Mouse (Mus musculus) stomach, embryonic 15.5 days (tissue): Measurements from ENCODE around the gene Lnx2. TPM values are rescaled to one million over a fixed set of nuclear protein-coding genes. Genes with fewer than 3 reads are reported as not detected.

Source experiments
- ATAC-seq: fragments of 200-750 bp; cut with Nextera tagmentation; 2 replicates; pipeline ENCODE4 v1.8.0; 2017; ENCODE audit warnings: low read depth, moderate number of reproducible peaks, moderate TSS enrichment; ENCODE audit not compliant: insufficient read depth, low FRiP score
- H3K27ac ChIP-seq: fragments of 300-500 bp; sonication (generic); 2 replicates; pipeline ENCODE4 v1.5.1; 2015; ENCODE audit warnings: mild to moderate bottlenecking, inconsistent platforms
- H3K27me3 ChIP-seq: fragments of 300-500 bp; sonication (generic); replicated peaks from 2 replicates; pipeline ENCODE4 v1.6.1; 2015; ENCODE audit warnings: inconsistent platforms
- H3K36me3 ChIP-seq: fragments of 300-500 bp; sonication (generic); 2 replicates; pipeline ENCODE4 v1.6.1; 2015; ENCODE audit warnings: inconsistent platforms
- H3K4me1 ChIP-seq: fragments of 300-500 bp; sonication (generic); 2 replicates; pipeline ENCODE4 v1.6.1; 2015; ENCODE audit warnings: inconsistent platforms
- H3K4me2 ChIP-seq: fragments of 300-500 bp; sonication (generic); 2 replicates; pipeline ENCODE4 v1.6.1; 2015; ENCODE audit warnings: mild to moderate bottlenecking, inconsistent platforms
- H3K4me3 ChIP-seq: fragments of 300-500 bp; sonication (generic); replicated peaks from 2 replicates; pipeline ENCODE4 v1.5.1; 2015; ENCODE audit warnings: inconsistent platforms
- H3K9ac ChIP-seq: fragments of 300-500 bp; sonication (generic); 2 replicates; pipeline ENCODE4 v1.6.1; 2015; ENCODE audit warnings: inconsistent platforms
- H3K9me3 ChIP-seq: fragments of 300-500 bp; sonication (generic); 2 replicates; pipeline ENCODE4 v1.6.1; 2016; ENCODE audit warnings: inconsistent platforms
- WGBS: fragments of 180-500 bp; shearing (Covaris S2); methylation state at CpG from one replicate; pipeline ENCODE4 v1.1.7; 2015; 5-methylcytosine and 5-hydroxymethylcytosine counted together
- polyA plus RNA-seq: library from polyadenylated mRNA; unstranded; fragments of >200 nt; fragmentation: Nextera tagmentation; extraction: Ambion mirVana; gene quantifications from 2 replicates; pipeline ENCODE4 v1.2.1, GENCODE M21; 2015

The Lnx2 gene
- polyA plus RNA-seq, 1 experiment from 2014 or later = 16.3 TPM

DNA sequence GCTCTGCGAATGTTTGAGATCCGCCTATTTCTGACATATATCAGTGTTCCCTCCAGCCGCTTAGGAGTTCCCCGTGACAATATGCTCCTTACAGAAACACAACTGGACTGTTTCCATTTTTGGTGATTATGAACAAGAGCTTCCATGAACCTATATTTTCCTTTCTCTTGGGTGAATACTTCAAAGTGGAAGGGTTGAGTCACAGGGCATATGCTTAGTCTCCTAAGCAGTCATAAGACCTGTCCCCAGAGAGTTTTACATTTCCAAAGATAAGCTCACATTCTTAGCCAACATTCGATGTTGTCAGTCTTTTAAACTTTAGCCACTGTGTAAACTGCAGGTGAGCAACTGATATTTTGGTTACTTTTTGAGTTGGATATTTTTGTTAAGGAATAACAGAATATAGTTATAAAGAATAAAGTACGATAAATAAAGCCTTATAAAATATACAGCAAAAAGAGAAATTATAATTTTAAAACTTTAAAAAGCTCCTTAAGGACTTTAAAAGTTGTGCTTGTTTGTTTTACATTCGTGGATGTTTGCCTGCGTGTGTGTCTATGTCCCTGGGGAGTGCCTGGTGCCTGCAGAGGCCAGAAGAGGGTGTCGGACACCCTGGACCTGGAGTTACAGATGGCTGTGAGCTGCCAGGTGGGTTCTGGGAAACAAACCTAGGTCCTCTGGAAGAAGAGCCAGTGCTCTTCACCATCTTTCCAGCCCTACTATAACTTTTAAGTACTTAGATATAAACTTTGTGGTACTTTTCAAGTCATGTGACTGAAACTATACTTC, 18.6 kb downstream of the Lnx2 start:
- ATAC-seq = peak; percentile 59
- 63% methylated on average over 9 of the region's 9 CpGs for WGBS
- no peak overlapping the region for H3K9ac ChIP-seq
- no peaks in the 10 kb centered on the region for H3K9me3 ChIP-seq
- H3K36me3 ChIP-seq = no peaks in the 10 kb centered on the region
- H3K27ac ChIP-seq = peak overlapping the region; percentile 71; the same call in 1 of the 2 replicates
- no peak overlapping the region for H3K4me3 ChIP-seq
- H3K4me1 ChIP-seq = peaks cover 9% of the 10 kb centered on the region; the same call in 1 of the 2 replicates
- no peaks in the 10 kb centered on the region for H3K27me3 ChIP-seq
- H3K4me2 ChIP-seq = no peak overlapping the region

DNA sequence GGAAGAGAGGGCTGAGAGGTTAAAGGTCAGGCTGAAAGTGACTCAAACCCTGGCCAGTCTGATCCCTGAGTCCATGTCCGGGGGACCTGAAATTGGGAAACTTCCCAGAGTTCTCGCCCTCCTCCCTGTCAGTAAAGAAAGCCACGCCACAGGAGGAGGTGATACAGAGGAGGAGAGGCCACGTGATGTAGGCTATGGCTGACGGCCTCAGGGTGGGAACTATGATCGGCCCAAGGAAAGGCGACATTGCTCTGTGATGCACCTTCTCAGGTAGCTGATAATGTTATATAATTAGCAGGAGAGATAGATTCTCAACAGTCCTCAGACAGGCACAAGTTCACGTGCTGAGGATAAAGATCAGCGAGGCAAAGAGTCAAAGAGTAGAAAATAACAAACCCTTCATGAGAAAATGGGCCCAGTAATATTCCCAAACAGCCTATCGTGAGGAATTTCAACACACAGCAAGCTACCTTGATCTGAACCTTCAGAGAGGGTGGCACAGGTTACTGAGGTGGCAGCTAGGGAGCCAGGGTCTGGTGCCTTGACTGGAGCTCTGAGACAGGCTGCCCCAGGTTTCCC, 19.6 kb downstream of the Lnx2 start:
- H3K4me2 ChIP-seq = no peak overlapping the region
- H3K4me3 ChIP-seq = no peak overlapping the region
- H3K9me3 ChIP-seq = no peaks in the 10 kb centered on the region
- no peak for ATAC-seq
- H3K9ac ChIP-seq = no peak overlapping the region
- peaks cover 9% of the 10 kb centered on the region; the same call in 1 of the 2 replicates for H3K4me1 ChIP-seq
- H3K27me3 ChIP-seq = no peaks in the 10 kb centered on the region
- 80% methylated on average over 10 of the region's 10 CpGs for WGBS
- peak overlapping the region; percentile 71 for H3K27ac ChIP-seq
- H3K36me3 ChIP-seq = no peaks in the 10 kb centered on the region

DNA sequence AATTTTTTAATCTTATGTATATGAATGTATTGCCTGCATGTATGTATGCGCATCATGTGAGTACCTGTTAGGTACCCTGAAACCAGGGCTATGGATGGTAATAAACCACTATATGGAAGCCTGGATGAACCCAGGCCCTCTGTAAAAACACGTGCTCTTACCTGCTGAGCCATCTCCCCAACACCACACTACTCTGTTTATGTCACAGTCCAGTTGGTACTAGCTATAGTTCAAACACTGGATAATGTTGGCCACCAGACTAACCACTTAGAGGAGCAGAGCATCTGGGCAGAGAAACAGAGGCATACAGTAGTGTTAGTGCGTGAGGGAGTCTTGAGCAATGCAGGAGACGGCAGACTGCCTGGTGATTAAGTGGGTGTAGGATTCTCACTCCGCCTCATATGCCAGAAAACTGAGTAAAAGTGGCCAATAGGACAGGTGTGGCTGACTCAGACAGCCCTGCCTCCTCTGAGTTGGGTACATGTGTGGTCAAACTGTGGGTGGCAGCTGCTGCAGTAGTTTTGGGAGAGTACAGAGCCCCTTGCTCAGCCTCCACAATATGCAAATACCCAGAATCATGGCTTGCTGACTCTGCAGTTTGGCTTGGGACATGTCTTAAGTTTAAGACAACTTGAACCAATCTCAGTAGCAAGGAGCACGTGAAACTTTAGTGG, 20.7 kb downstream of the Lnx2 start:
- Histone ChIP-seq H3K9me3 (no peaks in the 10 kb centered on the region), H3K27me3 (no peaks in the 10 kb centered on the region), H3K9ac (no peak overlapping the region), H3K4me2 (no peak overlapping the region), H3K4me1 (peaks cover 9% of the 10 kb centered on the region; the same call in 1 of the 2 replicates), H3K36me3 (no peaks in the 10 kb centered on the region), H3K4me3 (no peak overlapping the region), H3K27ac (peak overlapping the region; percentile 26; the same call in 1 of the 2 replicates)
- 76% methylated on average over 6 of the region's 6 CpGs for WGBS
- ATAC-seq = no peak; the same call in 1 of the 2 replicates

DNA sequence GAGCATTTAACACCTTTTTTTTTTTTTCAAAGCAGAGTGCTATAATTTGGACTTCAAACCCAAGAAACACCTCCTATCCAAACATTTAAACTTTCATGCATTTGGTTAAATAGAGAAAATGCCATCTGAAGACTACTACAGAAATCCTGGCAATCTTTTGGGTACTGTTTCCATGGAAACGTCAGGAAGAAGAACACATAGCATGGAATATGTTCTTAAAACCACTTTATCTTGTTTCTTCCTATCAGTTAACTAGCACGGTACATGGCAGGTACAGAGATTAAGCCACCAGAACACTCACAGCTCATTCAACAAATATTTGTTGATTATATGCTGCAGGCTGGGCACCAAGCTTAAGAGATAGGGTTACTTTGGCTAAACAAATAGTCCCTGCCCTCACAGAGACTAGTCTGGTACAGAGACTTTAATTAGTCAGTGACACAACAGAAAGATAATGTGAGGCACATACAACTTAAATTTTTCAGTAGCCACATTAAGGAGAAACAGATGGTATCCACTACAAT, 21.6 kb downstream of the Lnx2 start:
- H3K9ac ChIP-seq = no peak overlapping the region
- H3K27me3 ChIP-seq = no peaks in the 10 kb centered on the region
- ATAC-seq = peak; percentile 44; the same call in 1 of the 2 replicates
- no peaks in the 10 kb centered on the region for H3K36me3 ChIP-seq
- H3K27ac ChIP-seq = no peak overlapping the region
- 64% methylated on average over 2 of the region's 2 CpGs for WGBS
- H3K9me3 ChIP-seq = no peaks in the 10 kb centered on the region
- H3K4me2 ChIP-seq = no peak overlapping the region
- H3K4me1 ChIP-seq = peaks cover 9% of the 10 kb centered on the region; the same call in 1 of the 2 replicates
- no peak overlapping the region for H3K4me3 ChIP-seq

GRCm38 (mm10) chr5:147054328-147054727, 22.1 kb downstream of the Lnx2 start:
- no peaks in the 10 kb centered on the region for H3K36me3 ChIP-seq
- H3K27ac ChIP-seq = no peak overlapping the region
- H3K4me1 ChIP-seq = peaks cover 9% of the 10 kb centered on the region; the same call in 1 of the 2 replicates
- no peak overlapping the region for H3K9ac ChIP-seq
- H3K27me3 ChIP-seq = no peaks in the 10 kb centered on the region
- H3K4me2 ChIP-seq = no peak overlapping the region
- 76% methylated on average over 6 of the region's 6 CpGs for WGBS
- no peak for ATAC-seq
- no peaks in the 10 kb centered on the region for H3K9me3 ChIP-seq
- no peak overlapping the region for H3K4me3 ChIP-seq

DNA sequence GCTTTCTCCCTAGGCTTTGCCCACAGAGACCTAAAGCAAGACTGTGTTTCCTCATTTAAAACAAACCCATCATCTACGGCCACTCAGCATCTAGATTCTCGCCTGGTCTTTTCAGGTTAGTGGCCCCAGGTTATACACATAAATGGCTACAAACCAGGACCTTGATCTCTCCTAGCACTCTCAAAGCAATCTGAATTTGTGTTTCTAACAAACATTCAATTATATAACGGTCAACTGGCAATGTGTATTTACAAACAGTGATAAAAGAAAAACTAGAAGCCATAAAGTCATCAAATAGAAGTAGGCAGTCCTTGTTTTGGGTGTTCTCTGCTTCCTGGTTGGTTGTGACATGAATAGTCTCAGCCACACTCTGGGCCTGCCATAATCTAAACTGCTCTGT, 22.9 kb downstream of the Lnx2 start:
- ATAC-seq = no peak
- WGBS = 75% methylated on average over 3 of the region's 3 CpGs
- no peaks in the 10 kb centered on the region for H3K27me3 ChIP-seq
- no peak overlapping the region for H3K9ac ChIP-seq
- peaks cover 9% of the 10 kb centered on the region; the same call in 1 of the 2 replicates for H3K4me1 ChIP-seq
- H3K27ac ChIP-seq = no peak overlapping the region
- no peak overlapping the region for H3K4me2 ChIP-seq
- no peak overlapping the region for H3K4me3 ChIP-seq
- no peaks in the 10 kb centered on the region for H3K36me3 ChIP-seq
- H3K9me3 ChIP-seq = no peaks in the 10 kb centered on the region

DNA sequence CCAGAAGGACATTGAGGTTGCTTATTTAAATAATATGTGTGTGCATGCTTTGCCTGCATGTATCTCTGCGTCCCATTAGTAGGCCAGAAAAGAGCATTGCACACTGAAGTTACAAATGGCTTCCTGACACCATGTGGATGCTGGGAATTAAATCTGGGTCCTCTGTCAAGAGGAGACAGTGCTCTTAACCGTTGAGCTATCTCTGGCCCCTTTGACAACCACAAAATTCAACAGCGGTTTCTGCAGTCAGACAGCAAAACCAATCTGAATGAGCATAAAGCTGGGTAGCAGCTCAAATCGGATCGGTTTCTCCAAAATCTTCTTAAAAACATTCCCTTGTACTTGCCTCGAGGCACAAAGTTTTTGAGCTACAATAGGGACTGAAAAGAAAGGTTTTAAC, 23.3 kb downstream of the Lnx2 start:
- H3K4me1 ChIP-seq = peaks cover 9% of the 10 kb centered on the region; the same call in 1 of the 2 replicates
- no peak for ATAC-seq
- 78% methylated on average over 6 of the region's 6 CpGs for WGBS
- no peak overlapping the region for H3K4me2 ChIP-seq
- H3K9ac ChIP-seq = no peak overlapping the region
- H3K4me3 ChIP-seq = no peak overlapping the region
- no peaks in the 10 kb centered on the region for H3K36me3 ChIP-seq
- H3K9me3 ChIP-seq = no peaks in the 10 kb centered on the region
- no peaks in the 10 kb centered on the region for H3K27me3 ChIP-seq
- H3K27ac ChIP-seq = no peak overlapping the region

DNA sequence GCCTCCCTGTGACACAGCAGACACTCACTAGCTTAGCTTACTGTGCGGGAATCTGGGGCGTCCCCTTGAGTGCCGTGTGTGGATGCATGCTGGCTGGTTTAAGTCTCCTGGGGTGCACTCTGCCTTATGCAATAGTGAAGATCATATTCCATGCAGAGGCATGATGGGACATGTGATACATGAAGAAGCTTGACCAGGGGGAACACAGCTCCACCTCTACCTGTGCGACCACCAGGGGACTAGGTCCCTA, 24.2 kb downstream of the Lnx2 start:
- H3K27ac ChIP-seq = no peak overlapping the region
- no peak overlapping the region for H3K9ac ChIP-seq
- no peak overlapping the region for H3K4me3 ChIP-seq
- H3K9me3 ChIP-seq = no peaks in the 10 kb centered on the region
- H3K4me2 ChIP-seq = no peak overlapping the region
- peaks cover 9% of the 10 kb centered on the region; the same call in 1 of the 2 replicates for H3K4me1 ChIP-seq
- whole genome bisulfite sequencing = 86% methylated on average over 4 of the region's 4 CpGs
- no peaks in the 10 kb centered on the region for H3K36me3 ChIP-seq
- no peaks in the 10 kb centered on the region for H3K27me3 ChIP-seq
- ATAC-seq = no peak

DNA sequence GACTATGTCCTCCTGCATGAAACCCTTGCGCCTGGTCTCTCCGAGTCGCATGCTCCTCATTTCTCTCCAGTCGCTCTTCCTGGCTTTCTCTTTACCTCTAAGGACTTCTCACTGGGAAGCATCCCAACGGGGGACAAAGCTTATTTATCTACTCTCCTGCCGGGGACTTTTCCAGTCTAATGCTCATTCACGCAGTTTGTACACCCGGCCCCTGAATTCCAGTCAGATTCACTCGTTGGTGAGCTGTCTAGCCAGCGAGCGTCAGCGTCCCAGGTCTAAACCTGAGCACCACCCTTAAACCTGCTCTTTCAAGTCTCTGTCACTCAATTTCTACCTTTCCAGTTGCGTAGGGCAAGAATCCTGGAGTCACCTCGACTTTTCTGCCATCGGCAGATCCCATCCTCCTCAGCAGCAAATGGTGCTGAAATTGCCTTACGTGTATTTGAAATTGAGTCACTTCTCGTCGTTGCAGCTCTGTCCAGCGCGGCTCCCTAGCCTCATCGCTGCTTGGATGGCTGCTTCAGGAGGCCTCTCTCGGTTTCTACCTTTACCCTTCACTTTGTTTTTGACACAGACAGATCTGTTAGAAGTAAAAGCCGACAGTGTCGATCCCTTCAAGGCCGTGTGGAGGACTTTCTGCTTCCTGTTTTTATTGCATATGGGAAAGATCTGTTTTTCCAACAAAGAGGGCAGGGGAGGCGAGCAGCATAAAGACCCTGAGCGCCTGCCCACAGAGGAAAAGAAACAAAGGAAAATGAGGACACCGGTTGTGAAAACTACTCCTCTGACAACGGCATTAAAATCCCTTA, 24.7 kb downstream of the Lnx2 start:
- ATAC-seq = no peak

GRCm38 (mm10) chr5:147050816-147051499, 25.4 kb downstream of the Lnx2 start:
- Histone ChIP-seq H3K4me2 (no peak overlapping the region; the same call in 1 of the 2 replicates), H3K4me1 (peaks cover 12% of the 10 kb centered on the region), H3K27ac (no peak overlapping the region; the same call in 1 of the 2 replicates), H3K9ac (no peak overlapping the region), H3K36me3 (no peaks in the 10 kb centered on the region), H3K27me3 (no peaks in the 10 kb centered on the region), H3K4me3 (no peak overlapping the region), H3K9me3 (no peaks in the 10 kb centered on the region)
- WGBS = 67% methylated on average over 13 of the region's 13 CpGs
- ATAC-seq = no peak

More for the DNA sequence above, 24.7 kb downstream of the Lnx2 start:
- Histone ChIP-seq H3K4me3 (no peak overlapping the region), H3K4me1 (peaks cover 10% of the 10 kb centered on the region; the same call in 1 of the 2 replicates), H3K27me3 (no peaks in the 10 kb centered on the region), H3K27ac (no peak overlapping the region; the same call in 1 of the 2 replicates), H3K4me2 (no peak overlapping the region; the same call in 1 of the 2 replicates), H3K9me3 (no peaks in the 10 kb centered on the region), H3K36me3 (no peaks in the 10 kb centered on the region), H3K9ac (no peak overlapping the region)
- WGBS = 65% methylated on average over 29 of the region's 29 CpGs
